Mouse (Mus musculus): ENCODE measurements at regions not wholly inside any gene's neighbourhood (a gene's known extent, or its start where the extent isn't known, plus 50 kb on each side); places are given as distances from the start of the nearest gene placed in this dataset.

DNA sequence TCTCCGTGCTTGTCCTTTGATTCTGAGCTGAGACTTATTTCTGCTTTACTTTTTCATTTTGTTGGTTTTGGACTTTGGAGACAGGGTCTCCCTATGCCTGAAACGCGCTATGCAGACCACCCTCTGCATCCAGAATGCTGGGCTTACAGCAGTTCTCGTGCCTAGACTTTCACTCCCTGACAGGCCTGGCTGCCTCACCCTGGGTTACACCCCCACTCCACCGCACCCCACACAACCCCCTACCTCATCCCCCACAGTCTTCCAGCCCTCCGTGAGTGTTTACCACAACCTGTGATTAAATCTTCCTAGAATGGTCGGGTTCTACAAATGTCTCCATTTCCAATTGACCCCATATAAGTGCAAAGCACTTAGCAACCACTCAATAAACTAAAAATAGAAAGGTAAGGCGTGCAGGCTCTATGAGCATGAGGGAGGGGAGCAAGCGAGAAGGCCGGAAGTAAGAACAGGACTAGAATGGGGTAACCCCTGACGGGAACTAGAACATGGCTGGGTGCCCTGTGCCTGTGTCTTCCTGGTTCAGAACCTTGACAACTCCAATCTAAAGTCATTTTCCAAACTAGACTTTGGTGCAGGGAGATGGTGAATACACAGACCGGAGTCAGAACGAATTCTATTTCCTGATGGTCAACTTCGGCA is 131.2 kb upstream of the Lef1 start:
- DNase-seq (ENCODE audit: low spot score), result no peak

DNA sequence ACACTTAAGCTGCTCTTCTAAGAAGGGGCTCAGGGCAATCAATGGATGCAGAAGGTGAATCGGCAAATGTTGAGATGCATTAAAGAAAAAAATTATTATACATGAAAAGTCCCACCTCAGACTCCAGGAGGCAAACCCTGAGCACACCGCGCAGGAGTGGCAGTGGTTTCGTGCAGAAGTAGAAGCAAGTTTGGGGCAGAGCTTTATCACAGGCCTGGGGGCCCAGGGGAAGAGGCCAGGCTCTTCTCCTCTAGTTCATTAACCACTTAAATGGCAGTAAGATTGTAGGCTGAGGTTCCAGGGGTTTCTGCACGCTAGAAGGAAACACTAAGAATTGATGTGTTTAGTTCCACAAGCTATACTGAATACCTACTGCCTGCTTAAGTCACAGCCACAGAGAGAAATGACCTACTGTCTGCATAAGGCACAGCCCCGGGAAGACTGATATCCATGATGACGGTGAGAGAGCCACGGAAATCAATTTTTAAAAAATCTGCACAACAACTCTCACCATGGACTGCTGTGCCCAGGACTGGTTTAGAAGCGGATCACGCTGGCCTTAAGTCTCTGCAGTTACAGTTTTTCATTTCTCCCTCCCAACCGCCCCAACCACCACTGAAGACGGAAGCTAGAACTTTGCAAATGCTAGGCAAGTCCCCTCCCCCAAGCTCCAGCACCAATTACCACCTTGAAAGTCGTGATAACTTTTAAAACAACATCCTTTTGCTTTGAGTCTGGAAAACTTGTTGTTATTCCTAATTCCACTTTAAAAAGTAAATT is 132.2 kb upstream of the Lef1 start:
- DNase-seq (ENCODE audit: low spot score), result no peak

DNA sequence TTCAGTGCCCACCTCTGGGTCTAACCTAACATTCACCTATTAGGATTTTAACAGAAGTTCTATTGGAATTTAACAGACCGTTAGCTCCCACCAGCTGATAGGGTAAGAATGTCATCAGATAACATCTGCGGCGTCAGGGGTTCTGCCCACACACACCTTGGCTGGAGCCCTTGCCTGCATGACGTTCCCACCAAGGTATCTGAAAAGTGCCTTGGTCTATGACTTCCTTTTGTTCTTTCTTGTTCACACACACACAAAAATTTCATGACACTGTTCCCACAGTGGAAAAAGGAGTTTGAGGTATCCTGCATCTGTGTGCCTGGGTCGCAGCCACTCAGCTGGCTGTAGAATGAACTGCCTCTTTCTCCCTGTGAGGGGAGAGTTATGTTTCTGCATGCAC is 134.1 kb upstream of the Lef1 start:
- DNase-seq (ENCODE audit: low spot score), result no peak

DNA sequence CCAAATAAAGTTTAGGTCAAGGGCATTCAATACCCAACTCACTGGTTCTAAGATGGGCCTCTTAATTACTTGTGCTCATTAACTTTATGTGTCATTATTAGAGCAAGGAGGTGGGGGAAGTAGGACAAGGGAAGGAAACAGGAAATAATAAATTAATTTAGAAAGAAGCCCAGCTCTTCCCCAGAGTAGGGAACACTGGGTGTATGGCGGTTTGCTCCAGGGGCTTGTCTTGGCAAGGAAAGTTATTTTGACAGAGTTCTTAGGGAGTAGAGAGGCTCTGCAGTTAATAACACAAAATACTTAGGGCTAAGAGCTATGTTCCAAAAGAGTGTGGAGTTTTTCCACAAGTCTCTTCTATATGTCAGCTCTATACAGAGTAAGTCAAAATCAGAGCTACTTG is 135.0 kb upstream of the Lef1 start:
- no peak for DNase-seq (ENCODE audit: low spot score)

DNA sequence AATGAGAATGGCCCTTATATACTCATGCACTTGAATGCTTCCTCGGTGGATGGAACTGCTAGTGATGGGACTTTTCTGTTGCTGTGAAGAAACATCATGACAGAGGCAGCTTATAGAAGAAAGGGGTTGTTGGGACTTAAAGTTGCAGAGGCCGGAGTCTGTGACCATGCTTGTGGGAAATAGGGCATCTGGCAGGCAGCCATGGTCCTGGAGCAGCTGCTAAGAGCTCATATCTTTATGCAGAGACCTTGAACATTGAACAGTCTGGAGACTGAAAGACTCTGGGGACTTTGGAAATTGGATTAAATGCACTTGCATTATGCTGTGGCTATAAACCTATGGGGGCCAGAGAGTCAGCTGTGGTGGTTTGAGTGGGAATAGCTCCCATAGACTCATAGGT is 138.1 kb upstream of the Lef1 start:
- peak; percentile 65 for DNase-seq (ENCODE audit: low spot score)

DNA sequence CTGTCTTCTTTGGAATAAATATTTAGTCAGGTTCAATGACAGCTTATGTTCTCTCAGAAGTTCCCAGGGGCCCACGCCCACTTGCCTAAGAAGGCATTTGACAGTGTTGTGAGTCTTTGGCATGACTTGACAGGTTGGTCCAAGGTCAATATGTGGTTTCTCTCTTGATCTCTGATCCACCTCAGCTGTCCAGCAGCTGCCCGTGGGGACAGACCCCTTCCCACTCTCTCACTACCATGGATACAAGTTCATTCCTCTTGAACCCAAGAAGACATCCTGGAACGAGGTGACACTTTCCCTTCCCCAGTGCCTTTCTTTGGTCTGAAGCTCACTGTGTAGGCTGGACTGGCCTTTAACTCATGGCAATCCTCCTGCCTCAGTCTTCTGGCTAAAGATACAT is 145.0 kb upstream of the Lef1 start:
- DNase-seq (ENCODE audit: low spot score), result no peak

DNA sequence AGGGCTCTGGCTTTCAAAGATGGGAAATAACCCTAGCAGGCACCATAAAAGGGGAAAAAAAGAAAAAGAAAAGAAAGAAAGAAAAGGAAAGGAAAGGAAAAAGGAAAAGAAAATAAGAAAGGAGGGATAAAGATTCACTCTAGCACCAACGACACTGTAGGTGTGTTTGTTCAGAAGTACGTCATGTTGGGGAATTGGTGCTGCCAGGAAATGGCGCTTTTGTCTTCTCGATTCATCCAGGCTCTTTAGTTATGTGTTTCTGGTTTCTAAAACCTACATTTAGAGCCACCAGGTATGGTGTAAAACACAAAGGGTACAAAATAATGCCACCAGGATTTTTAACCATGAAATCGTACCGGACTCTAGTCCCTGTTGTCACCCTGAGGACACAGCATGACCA is 146.2 kb upstream of the Lef1 start:
- no peak for DNase-seq (ENCODE audit: low spot score)

DNA sequence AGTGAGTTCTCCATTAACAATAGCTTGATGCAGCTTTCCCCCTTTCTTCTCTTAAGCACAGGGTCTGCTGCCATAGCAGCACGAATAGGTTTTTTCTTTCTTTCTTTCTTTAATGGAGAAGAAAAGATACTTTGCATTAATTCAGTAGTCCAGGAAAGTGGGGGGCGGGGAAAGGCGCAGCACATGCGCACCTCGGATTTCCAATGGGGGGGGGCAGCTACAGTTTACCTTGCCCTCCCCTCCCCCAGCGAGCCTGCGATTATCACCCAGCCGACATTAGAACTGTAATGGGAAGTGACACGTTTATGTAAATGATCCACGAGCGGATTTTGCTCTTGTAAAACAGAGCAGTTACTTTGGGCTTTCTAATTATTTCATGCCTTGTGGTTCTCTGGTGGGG is 146.6 kb upstream of the Lef1 start:
- no peak for DNase-seq (ENCODE audit: low spot score)

DNA sequence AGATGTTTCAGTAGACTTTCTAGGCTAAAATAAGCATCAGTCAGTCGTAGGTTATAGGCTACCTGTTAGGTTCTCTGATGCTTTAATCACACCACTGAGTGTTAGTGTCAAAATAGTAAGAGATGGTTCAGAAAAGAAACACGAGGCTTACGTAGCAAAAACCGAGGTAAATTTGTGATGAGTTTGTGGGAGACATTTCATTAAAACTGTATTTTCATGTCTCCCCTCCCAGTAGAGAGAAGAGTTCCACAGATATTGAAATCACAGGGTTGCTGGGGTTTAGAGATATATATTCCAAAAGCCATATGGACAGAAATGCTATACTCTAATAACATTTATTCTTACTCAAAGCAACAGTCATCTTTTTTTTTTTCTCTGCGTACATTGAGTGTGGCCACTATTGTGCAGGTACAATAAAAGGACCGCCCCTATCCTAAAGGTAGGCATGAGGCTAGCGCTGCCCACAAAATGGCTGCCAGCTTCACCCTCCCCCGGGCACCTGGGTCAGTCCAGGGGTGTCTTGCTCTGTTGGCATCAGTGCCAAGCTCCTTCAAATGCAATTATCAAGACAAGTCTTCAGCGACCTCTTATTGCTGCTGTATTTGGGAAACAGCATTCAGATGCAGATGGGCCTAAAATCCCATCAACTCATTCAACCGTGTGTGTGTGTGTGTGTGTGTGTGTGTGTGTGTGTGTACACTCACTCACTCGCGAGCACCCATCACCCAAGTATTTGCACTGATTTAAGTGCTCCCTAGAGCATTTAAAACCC is 147.4 kb upstream of the Lef1 start:
- no peak for DNase-seq (ENCODE audit: low spot score)

DNA sequence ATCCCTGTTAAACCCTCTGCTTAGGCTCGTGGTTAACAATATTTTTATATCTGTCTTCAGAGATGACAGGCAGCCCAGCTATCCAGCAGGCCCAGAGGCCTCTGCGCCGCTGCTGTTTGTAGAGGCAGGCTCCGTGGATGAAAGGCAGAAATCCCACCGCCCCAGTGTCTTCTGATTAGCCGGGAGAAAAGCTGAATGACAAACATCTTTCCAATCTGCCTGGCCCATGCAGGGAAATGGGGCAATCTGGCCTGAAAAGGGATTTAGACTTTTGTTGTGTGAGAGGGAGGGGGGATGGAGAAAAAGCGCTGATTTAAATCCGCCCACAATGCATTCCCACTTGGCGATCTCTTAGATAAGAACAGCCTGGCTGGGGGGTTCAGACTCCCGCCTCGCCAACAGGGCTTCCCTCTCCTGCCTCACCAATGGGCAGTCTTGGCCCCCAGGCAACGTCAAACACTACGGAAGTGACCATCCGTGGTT is 148.1 kb upstream of the Lef1 start:
- no peak for DNase-seq (ENCODE audit: low spot score)

DNA sequence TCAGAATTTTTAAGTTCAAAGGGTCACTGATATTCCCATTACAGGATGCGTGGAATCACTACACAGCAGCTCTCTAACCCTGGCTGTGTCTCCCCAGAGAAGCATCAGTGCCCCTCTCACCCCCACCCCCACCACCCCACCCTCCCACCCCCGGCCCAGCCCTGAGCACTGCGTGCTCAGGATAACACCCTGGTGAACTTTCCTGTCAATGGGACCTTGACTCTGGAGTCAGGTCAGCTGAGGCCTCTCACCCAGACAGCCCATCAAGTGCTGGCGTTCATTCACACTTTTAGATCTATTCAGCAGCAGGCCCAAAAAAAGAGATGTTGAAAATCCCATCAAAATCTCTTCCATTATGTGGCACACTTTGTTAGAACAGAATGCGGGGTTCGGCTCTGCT is 148.6 kb upstream of the Lef1 start:
- DNase-seq (ENCODE audit: low spot score), result no peak

DNA sequence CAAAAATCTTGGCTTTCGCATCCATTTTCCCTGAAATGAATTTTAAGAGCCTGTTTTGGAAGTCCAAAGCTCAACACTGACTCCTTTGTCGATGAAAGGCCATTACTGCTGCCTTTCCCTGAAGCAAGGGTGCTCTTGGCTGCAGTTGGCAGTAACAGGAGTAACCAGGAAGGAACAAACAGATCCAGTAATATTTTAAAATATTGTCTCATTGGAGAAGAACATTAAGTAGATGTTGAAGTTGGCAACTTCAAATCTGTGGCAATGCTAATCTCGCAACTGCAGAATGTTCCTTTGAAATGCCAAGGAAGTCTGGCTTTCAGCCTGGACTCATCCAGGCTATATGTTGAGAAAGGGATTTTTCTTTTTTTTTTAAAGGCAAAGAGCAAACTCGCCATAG is 154.3 kb upstream of the Lef1 start:
- DNase-seq (ENCODE audit: low spot score), result no peak

DNA sequence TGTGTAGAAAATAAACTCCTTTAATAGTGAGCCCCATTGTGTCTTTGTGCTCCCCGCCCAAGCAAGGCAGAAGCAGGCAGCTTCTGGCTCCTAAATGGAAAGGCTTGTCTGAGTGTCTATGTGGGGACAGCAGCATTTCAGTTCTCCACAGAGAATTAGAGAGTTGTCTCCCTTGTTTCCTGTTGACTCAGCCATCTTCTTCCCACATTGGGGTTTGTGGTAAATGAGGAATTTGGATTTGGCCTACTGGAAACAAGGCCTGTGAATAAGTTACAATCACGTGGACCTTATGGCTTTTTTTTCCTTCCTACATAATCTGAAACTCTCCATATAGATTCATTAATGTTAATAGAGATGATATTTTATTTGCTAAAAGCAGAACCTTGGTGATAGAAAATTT is 158.9 kb upstream of the Lef1 start:
- DNase-seq (ENCODE audit: low spot score), result no peak

DNA sequence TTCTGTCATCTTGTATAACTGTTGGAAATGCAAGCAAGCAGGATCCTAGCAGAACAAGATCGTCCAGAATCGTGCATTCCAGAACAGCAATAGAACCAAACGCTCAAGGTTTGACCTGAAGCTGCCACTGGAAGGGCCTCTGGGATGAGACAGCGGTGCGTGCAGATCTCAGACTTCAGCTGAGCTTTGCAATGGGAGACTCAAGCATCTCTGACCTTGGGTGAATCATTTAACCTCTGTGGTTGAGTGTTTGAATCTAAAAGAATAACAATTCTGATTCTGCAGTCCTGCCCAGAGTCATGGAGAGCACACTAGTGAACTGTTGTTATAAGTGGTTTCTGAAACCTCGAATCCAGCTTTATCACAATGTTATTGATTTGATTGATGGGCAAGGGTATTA is 159.4 kb upstream of the Lef1 start:
- DNase-seq (ENCODE audit: low spot score), result no peak

DNA sequence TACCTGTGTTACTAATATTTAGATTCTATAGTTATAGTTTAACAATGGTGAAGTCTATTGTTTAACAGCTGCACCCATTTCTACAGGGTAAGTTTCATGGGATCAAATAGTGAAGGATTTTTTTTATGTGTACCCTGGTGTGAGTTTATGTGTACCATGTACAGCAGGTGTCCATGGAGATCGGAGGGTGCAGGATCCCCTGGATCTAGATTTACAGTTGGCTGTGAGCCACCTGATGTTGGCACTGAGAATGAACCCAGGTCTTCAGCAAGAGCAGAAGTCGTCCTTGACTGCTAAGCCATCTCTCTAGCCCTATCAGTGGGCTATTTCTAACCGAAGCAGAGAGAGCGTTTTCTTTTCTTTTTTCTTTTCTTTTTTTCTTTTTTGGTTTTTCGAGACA is 162.4 kb upstream of the Lef1 start:
- DNase-seq (ENCODE audit: low spot score), result no peak

DNA sequence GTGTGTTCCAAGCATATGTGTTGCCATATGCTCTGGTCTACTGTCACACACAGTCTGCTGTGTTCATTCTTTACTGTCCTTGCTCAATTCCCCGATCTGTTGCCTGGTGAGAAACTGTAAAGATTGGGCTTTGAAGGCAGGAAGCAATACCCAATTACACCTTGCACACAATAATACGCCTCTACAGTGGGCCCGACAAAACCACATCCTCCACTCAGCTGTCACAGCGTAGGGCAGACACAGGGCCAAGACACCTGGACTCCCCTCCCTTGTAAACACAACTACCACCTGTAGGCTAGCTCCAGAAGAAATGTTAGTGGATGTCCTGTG is 163.0 kb upstream of the Lef1 start:
- no peak for DNase-seq (ENCODE audit: low spot score)

DNA sequence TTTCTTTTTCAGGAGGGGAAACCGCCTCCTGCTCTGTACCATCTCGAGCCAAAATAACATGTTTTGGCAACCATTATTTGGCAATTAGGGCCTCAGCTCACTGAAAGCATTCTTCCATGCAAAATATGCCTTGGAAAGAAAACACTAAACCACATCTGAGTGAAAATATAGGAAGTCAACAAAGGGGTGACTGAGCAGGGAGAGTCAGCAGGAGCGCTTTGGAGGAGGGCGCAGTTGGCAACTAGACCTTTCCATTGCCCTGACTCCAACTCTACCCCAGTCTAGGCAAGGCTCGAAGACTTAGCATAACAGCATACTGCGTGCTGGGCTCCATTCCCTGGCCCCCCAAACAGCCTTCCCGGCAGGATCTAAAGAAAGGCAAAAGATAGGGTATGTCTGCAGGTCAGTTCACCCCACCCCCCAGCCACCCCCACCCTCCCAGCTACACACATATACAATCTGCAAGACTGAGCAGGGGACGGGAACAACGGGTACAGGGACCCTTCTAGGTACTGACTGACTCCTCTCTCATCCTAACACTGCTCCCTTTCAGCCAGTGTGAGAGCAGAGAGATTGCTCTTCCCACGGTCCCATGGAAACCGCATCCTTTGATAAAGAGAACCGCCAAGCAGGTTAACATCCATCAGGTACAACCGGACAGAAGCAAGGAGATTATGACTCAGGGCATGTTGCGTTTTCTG is 163.5 kb upstream of the Lef1 start:
- DNase-seq (ENCODE audit: low spot score), result no peak

DNA sequence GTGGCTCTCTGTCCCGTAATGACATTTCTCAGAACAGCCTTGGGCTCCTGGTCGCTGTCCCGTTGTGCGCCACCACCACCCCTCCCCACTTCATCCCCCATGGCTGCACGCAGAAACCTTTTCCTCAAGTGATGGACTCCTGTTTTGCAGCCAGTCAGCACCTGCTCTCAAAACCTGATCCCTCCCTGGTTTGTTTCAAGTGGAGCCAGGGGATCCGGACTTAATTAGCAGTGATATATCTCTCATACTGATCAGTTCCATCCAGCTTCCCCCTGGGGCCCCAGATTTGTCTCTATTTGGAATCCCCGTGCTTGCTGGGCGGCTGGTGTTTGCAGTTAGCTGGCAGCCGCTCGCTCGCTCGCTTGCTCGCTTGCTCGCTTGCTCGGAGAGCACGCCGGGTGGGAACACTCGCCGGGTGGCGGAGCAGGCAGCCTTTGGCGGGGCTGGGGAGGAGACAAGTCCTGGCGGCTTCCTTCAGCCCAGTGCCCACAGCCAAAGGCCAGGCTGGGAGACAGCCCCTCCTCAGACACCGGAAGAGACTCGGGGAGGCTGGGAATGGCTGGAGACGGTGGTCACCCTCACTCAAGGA is 164.3 kb upstream of the Lef1 start:
- peak; percentile 50 for DNase-seq (ENCODE audit: low spot score)

DNA sequence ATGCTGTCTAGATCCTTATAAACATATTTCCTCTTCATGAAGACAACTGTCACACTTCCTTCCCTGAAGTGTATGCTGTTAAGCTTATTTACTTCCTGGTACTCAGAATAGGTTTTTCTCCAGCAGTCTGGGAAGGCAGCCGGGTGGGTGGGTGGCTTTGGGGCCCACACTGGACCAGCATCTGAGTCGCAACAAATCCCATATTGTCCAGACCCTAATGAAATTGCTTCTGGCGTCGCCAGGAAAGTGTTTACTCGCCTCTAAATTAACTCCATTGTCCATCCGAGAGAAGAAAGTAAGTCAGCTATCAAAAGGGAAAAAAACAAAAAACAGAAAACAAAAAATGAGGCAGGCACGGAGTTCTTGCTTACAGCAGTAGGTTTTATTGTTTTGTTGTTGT is 164.9 kb upstream of the Lef1 start:
- no peak for DNase-seq (ENCODE audit: low spot score)

DNA sequence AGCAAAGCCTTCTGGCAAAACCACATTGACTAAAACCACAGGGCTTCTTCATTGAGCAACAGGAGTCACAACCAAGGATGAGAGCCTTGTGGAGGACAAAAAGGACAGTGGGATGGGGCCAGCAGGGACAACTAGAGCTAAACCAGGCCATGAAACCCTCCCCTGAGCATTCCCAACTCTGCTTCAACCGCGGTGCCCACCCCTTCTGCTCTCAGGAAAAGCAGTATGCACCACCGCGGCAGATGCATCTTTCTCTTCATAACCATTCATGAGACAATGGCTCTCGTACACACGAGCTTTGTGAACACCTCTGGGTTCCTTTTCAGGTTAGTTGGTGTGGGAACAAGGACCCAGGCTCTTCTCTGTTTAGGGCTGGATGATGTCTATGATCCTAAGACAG is 166.0 kb upstream of the Lef1 start:
- no peak for DNase-seq (ENCODE audit: low spot score)

DNA sequence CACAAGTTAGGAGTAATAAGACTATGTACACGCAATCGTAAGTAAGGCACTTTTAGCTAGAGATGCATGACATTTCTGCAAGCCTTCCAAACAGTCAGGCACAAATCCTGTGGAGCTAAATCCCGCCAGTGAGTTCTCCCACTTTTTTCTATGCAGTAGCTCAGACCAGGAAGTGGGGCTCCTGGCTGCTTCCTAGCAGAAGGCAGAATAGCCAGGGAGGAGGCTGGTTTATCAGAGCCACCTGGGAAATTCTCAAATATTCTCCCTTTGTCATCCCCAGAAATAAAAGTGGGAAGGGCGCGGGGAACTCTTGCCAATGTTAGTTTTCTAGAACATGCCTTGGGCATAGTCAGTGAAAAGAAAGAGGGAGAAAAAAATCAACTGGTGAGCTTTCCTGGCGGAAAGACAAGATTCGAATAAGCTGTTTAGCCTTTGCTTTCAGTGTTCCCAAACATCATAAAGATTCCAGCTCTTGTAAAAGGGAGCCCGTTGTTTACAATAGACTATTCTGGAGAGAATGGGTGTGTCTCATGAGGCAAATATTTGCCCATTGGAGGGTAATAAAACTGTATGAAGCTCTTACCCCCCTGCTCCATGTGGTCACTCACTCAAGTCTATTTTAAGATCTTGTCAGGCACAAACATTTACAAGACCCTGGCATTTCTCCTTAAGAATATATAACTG is 167.2 kb upstream of the Lef1 start:
- no peak for DNase-seq (ENCODE audit: low spot score)

Measured in ovary, postnatal 36 days (tissue).